Mouse (Mus musculus) G1E (cell line): Measurements from ENCODE around the gene Itpkc. TPM values are rescaled to one million over a fixed set of nuclear protein-coding genes. Genes with fewer than 3 reads are reported as not detected.

Source experiments
- ATAC-seq: 2 replicates; pipeline ENCODE4 v1.8.0; 2016; ENCODE audit warnings: mild to moderate bottlenecking; ENCODE audit not compliant: insufficient number of reproducible peaks, poor library complexity, low FRiP score, severe bottlenecking; ENCODE audit errors: extremely low read depth
- DNase-seq: peaks from one replicate; pipeline ENCODE4 v3.0.0; 2012; ENCODE audit warnings: low spot score
- H3K27me3 ChIP-seq: 2 replicates; pipeline ENCODE4 v1.6.1; 2012; ENCODE audit warnings: mild to moderate bottlenecking, low read length, inconsistent platforms; ENCODE audit not compliant: insufficient read depth
- H3K36me3 ChIP-seq: replicated peaks from 2 replicates; pipeline ENCODE3; 2012; ENCODE audit warnings: mild to moderate bottlenecking, inconsistent platforms
- H3K4me1 ChIP-seq: 2 replicates; pipeline ENCODE4 v1.6.1; 2012; ENCODE audit warnings: low read depth, low read length, inconsistent platforms, mixed read lengths; ENCODE audit not compliant: insufficient read depth
- H3K4me3 ChIP-seq: 2 replicates; pipeline ENCODE4 v1.5.1; 2012; ENCODE audit warnings: low read depth, mild to moderate bottlenecking, inconsistent platforms, low read length, moderate library complexity, mixed read lengths
- H3K9me3 ChIP-seq: replicated peaks from 2 replicates; pipeline ENCODE4 v1.6.1; 2012; ENCODE audit warnings: inconsistent platforms
- CTCF ChIP-seq: IDR thresholded peaks from 2 replicates; pipeline ENCODE4 v1.5.1; 2012; ENCODE audit warnings: low read depth, low read length, inconsistent platforms, mixed read lengths
- GATA1 ChIP-seq: IDR thresholded peaks from 2 replicates; pipeline ENCODE4 v1.6.1; 2012; ENCODE audit warnings: borderline replicate concordance, low read length, inconsistent platforms, mixed read lengths
- GATA2 ChIP-seq: IDR thresholded peaks from 2 replicates; pipeline ENCODE4 v1.6.1; 2012; ENCODE audit warnings: low read depth, low read length, inconsistent platforms, borderline replicate concordance
- POLR2AphosphoS5 ChIP-seq: IDR thresholded peaks from 2 replicates; pipeline ENCODE4 v1.6.1; 2012; ENCODE audit warnings: low read depth, low read length, inconsistent platforms; ENCODE audit not compliant: insufficient replicate concordance
- TAL1 ChIP-seq: conservative IDR thresholded peaks from 2 replicates; pipeline ENCODE4 v1.6.1; 2012; ENCODE audit warnings: low read depth, low read length, inconsistent platforms, mixed read lengths
- polyA plus RNA-seq: library from polyadenylated mRNA; stranded (reverse); fragments of >175 nt; gene quantifications from 2 replicates; pipeline ENCODE4 v1.2.3, GENCODE M21; 2012
- total RNA-seq, 2 experiments: library from RNA; stranded (forward) in 1 of 2; stranded (reverse) in 1 of 2; fragments of 200-1000 nt in 1 of 2; fragments of >200 nt in 1 of 2; fragmentation: Nextera tagmentation in 1 of 2; gene quantifications; 2 replicates each; pipeline ENCODE4 v1.2.3; 2014 to 2017

Itpkc gene
- total and polyA plus RNA-seq, 3 experiments: 3.9 to 5.3 (median 4.6) TPM

DNA sequence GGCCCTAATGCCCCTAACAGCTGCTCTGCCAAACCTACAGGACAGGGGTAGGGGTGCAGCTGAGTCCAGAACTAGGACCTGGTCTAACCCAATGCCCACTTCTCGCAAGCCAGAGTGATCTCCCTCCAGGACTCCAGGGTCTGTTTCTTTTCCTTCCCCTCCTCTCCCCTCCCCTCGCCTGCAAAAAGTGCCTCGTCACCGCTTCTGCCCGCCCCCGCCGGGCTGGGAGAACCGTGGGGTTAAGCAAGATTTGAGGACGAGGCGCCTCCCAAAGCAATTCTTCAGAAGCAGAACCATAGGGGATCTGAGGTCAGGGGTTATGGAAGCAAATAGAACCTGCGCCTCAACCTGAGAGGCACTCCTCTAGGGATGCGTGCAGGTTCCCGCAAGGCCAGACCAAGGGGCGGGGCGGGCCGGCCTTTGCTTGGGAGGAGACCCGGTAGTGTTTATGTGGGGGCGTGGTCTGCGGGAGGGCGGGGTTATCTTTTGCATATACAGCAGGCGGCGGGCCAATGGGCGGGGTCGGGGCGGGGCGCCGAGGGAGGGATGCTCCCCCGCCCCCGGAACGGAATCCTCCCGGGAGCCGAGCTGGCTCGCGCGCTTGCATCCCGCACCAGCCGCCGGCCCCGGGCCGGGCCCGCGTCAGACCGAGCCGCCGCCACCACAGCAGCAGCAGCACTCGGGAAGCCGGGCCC is 29.9 kb upstream of the Itpkc start, which contains the start of gene Numbl:
Gene Numbl, plus strand, starts transcription at position 229 of the 695 bp plus-strand sequence.
- ATAC-seq (peak; percentile 86), DNase-seq (peak; percentile 95)
- Histone ChIP-seq H3K36me3 (peaks cover 44% of the 10 kb centered on the region), H3K27me3 (peaks cover 9% of the 10 kb centered on the region; the same call in 1 of the 2 replicates), H3K9me3 (no peaks in the 10 kb centered on the region), H3K4me3 (peak within 1 kb of the TSS; percentile 73), H3K4me1 (peaks cover 42% of the 10 kb centered on the region)
- TF ChIP-seq POLR2AphosphoS5 (no peak), TAL1 (no peak), GATA1 (no peak), GATA2 (no peak), CTCF (no peak)

DNA sequence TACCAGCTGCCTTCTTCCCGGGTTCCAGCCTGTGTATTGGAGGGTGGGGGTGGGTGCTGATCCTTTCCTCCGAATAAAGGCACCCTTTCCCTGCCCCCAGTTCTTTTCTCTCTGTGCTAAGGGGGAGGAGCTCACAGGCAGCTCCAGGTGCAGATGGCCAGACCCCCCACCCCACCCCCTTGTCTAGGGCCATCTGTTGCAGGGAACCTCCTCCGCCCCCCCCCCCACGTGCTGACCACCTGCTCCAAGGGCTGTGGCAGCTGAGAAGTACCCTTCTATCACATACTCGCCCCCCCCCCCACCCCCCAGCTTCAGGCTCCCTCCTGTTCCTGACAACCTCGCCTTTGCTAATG is 29.4 kb upstream of the Itpkc start:
- TF ChIP-seq POLR2AphosphoS5: no peak
- no peak for TF ChIP-seq TAL1
- no peak for TF ChIP-seq GATA2
- TF ChIP-seq GATA1: no peak
- no peak for TF ChIP-seq CTCF
- H3K36me3 ChIP-seq: peaks cover 49% of the 10 kb centered on the region
- no peaks in the 10 kb centered on the region for H3K9me3 ChIP-seq
- peak; percentile 14 for DNase-seq
- ATAC-seq: no peak
- H3K4me3 ChIP-seq: peak overlapping the region; percentile 73
- H3K4me1 ChIP-seq: peaks cover 42% of the 10 kb centered on the region
- peaks cover 9% of the 10 kb centered on the region; the same call in 1 of the 2 replicates for H3K27me3 ChIP-seq

DNA sequence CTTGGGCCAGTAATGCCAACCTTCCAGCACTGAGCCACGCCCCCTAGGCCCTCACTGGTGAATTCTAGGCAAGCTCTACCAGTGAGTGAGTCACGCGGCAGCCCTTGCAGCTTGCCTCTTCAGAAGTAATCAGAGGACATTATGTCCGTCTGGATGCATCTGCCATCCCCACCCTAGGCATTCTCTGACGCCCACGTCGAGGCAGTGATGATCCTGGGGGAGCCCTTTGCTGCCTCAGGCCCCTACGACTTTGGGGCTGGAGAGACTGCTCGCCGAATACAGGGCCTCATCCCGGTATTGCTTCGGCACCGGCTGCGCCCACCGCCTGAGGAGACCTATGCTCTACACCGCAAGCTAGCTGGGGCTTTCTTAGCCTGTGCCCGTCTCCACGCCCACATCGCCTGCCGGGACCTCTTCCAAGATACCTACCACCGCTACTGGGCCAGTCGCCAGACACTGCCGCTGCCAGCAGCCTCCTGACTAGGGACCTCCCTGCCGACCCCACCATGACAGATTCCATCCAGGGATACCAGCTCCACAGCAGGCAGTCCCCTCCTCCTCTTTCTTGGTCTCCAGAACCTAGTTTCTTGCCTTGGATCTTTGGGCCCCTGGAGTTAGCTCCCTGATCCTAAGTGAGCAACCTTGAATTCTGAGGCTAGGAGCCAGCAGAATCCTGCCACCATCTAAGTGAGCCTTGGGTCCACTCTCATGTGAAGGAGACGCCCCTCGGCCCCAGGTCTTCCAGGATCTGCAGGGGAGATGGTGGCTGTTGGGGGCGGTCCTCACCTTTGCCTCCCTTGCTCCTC is 28.8 kb upstream of the Itpkc start:
- H3K36me3 ChIP-seq: peaks cover 53% of the 10 kb centered on the region
- TF ChIP-seq GATA2 (no peak), TAL1 (no peak), GATA1 (no peak), POLR2AphosphoS5 (no peak), CTCF (no peak)
- H3K4me1 ChIP-seq: peaks cover 43% of the 10 kb centered on the region
- H3K4me3 ChIP-seq: peak overlapping the region; percentile 28; the same call in 1 of the 2 replicates
- peaks cover 9% of the 10 kb centered on the region; the same call in 1 of the 2 replicates for H3K27me3 ChIP-seq
- ATAC-seq (no peak), DNase-seq (peak; percentile 38)
- no peaks in the 10 kb centered on the region for H3K9me3 ChIP-seq

DNA sequence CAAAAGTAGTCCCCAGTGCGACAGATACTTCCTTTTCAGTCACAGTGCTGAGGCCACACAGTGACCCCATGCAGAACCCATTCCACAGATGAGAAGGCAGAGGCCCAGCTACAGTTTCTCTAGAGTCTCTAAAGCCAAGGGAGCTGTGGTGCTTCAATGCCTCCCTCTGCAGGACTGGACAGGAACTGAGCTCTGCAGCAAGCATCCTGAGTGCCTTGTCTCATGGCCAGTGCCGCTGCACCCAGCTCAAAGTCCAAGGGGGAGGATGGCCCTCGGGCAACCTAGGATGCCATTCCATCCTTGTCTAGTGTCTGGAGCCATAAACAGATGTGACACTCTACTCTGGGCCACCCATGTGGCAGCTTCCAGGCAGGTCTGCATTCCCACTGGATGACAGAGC is 27.3 kb upstream of the Itpkc start:
- Histone ChIP-seq H3K4me3 (no peak overlapping the region), H3K9me3 (no peaks in the 10 kb centered on the region), H3K27me3 (peaks cover 7% of the 10 kb centered on the region; the same call in 1 of the 2 replicates), H3K4me1 (peaks cover 45% of the 10 kb centered on the region), H3K36me3 (peaks cover 65% of the 10 kb centered on the region)
- no peak for ATAC-seq
- no peak for DNase-seq
- TF ChIP-seq POLR2AphosphoS5: no peak
- TF ChIP-seq TAL1: no peak
- TF ChIP-seq GATA2: no peak
- no peak for TF ChIP-seq GATA1
- TF ChIP-seq CTCF: no peak

DNA sequence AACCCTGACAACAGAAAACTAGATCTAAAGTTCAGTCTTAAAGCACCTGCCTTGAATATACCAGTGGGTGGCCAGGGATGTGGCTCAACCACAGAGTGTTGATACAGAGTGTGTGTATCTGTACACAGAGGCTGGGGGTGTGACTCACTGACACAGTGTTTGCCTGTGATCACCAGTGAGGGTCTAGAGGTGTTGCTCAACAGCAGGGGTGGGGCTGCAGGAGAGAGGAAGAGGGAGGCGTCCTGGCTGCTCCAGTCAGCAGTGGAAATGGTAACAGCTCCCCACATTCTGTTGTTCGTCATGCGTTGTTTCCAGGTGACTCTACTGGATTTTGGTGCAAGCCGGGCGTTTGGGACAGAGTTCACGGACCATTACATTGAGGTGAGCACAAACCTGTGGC is 23.5 kb upstream of the Itpkc start:
- Histone ChIP-seq H3K36me3 (peaks cover 75% of the 10 kb centered on the region), H3K4me3 (no peak overlapping the region)
- DNase-seq: no peak

DNA sequence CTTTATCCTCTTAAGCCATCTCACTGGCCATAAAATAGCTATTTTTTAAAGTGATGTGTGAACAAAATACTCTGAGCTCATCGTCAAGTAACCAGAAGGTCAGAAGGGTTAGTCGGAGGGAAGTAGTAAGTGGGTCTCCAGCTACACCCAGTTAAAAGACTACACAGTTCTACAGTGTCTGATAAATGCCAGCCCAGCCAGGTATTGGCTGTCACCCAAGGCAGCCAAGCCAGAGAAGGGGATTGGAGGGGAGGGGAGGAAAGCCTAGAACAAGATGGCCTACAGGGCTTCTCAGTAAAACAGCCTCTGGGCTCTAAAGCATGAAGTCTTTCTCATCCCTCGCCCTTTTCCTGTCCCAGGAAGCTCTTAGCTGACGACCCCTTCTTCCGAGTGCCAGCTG is 21.5 kb upstream of the Itpkc start:
- Histone ChIP-seq H3K27me3 (no peaks in the 10 kb centered on the region), H3K36me3 (peaks cover 73% of the 10 kb centered on the region), H3K9me3 (no peaks in the 10 kb centered on the region), H3K4me1 (peaks cover 5% of the 10 kb centered on the region; the same call in 1 of the 2 replicates), H3K4me3 (no peak overlapping the region)
- TF ChIP-seq TAL1 (no peak), GATA2 (no peak), CTCF (no peak), POLR2AphosphoS5 (no peak), GATA1 (no peak)
- DNase-seq (no peak), ATAC-seq (no peak)

More for the DNA sequence above, 23.5 kb upstream of the Itpkc start:
- TF ChIP-seq TAL1 (no peak), GATA2 (no peak), GATA1 (no peak), CTCF (no peak), POLR2AphosphoS5 (no peak)
- H3K4me1 ChIP-seq: peaks cover 16% of the 10 kb centered on the region
- no peak for ATAC-seq
- H3K27me3 ChIP-seq: no peaks in the 10 kb centered on the region
- H3K9me3 ChIP-seq: no peaks in the 10 kb centered on the region

DNA sequence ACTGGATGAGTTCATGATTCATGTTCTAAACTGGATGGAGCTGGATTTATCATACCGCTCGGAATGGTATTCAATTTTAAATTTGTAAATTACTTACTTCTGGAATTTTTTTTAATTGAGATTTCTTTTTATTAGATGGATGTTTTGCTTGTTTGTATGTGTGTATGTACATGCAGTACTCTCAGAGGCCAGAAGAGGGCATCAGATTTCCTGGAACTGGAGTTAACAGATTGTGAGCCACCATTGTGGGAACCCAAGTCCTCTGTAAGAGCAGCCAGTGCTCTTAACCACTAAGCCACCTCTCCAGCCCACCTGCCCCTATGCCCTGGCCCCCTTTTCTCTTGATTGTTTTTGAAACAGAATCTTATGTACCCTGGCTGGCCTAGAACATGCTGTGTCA is 20.7 kb upstream of the Itpkc start:
- DNase-seq (no peak), ATAC-seq (no peak)
- Histone ChIP-seq H3K36me3 (peaks cover 69% of the 10 kb centered on the region), H3K27me3 (no peaks in the 10 kb centered on the region), H3K4me1 (0 out of 2 replicates have a peak, but pooled peaks cover 5% of the 10 kb centered on the region), H3K9me3 (no peaks in the 10 kb centered on the region), H3K4me3 (no peak overlapping the region)
- TF ChIP-seq TAL1 (no peak), GATA1 (no peak), GATA2 (no peak), POLR2AphosphoS5 (no peak), CTCF (no peak)
